Mouse (Mus musculus): Measurements from ENCODE around the gene Arhgap15. TPM values are rescaled to one million over a fixed set of nuclear protein-coding genes. Genes with fewer than 3 reads are reported as not detected.

Gene Arhgap15
- polyA plus RNA-seq, 1 experiment, result 0.71 TPM

DNA sequence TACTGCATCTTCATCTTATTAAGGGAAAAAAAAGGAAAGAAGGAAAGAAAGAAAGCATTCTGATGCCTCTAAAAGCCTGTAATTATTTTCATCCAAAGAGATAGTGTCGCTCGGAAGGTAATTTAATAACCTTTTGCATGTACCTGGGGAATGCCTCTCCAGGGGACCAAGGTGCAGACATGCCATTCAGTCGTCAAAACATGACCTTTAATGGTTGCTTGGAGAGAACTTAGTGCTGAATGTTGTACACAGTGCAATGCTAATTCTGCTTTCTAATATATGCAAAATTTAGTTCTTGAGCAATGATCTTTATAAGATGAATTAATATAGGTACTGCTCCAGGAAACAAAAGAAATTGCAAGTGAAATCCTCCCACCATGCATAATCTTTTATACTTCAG is 239.3 kb downstream of the Arhgap15 start:
- TF ChIP-seq CTCF (IDR thresholded peaks at IDR 0.05; ENCODE audit: borderline replicate concordance, extremely low read depth, insufficient read depth, insufficient read length) (no peak), POLR2A (IDR thresholded peaks at IDR 0.05; ENCODE audit: borderline replicate concordance, extremely low read depth, insufficient read depth, insufficient read length, poor library complexity, severe bottlenecking) (no peak)
- DNase-seq (ENCODE audit: low read depth), result peak; percentile 58

DNA sequence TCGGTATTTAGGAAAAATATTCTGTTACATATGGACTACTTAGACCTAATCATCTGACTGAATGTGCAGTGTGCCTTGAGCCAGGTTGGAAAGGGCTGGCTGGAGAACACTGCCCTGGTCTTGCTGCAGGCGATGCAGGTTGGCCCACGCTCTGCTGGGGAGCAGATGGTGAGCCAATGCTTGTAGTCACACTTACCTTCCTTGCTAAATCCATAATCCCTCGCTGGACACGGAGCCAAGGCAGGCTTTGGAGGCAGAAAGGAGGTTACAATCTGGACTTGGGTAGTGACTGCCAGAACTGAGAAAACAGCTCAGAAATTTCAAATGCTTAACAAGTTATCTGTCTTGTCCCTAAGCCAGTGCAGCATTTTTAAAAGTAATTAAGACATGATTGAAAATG is 241.2 kb downstream of the Arhgap15 start:
- no peak for TF ChIP-seq POLR2A (IDR thresholded peaks at IDR 0.05; ENCODE audit: borderline replicate concordance, extremely low read depth, insufficient read depth, insufficient read length, poor library complexity, severe bottlenecking)
- DNase-seq (ENCODE audit: low read depth), result peak; percentile 94

DNA sequence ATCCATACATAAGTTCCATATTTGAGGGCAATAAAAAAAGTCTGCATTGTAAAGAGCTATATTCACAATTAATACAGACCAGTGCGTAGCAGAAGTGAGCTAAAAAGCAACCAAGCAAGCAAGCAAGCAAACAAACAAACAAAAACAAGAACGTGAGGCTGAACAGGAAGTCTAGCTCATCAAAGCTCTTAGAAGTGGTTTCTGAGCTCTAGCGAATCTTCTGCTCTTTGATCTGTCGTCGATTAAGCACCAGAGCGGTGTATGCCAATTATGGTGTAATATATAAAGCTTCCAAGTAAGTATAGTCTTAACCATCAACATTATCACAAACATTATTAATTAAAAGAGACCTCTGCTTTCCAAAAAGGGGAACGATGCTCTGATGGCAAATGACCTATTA is 243.9 kb downstream of the Arhgap15 start:
- no peak for TF ChIP-seq CTCF (IDR thresholded peaks at IDR 0.05; ENCODE audit: borderline replicate concordance, extremely low read depth, insufficient read depth, insufficient read length)
- no peak for TF ChIP-seq POLR2A (IDR thresholded peaks at IDR 0.05; ENCODE audit: borderline replicate concordance, extremely low read depth, insufficient read depth, insufficient read length, poor library complexity, severe bottlenecking)
- DNase-seq (ENCODE audit: low read depth), result no peak

DNA sequence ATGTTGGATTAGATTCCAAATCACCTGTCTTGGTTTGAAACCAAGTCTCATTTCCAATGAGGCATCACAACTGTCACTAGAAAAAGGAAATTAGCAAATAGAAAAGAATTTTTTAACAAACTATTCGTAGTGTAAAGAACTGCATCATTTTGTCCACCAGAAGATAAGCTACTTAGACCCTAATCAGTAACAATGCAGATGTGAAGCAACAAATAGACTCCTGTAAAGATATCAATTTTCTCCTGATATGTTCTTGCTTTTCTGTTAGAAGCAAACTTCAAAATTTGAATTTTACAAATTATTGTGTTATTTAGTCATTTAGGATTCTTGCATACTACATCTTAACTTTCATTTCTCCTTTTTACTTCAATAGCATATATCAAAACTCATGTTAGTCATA is 253.8 kb downstream of the Arhgap15 start:
- no peak for DNase-seq (ENCODE audit: low read depth)
- TF ChIP-seq POLR2A (IDR thresholded peaks at IDR 0.05; ENCODE audit: borderline replicate concordance, extremely low read depth, insufficient read depth, insufficient read length, poor library complexity, severe bottlenecking) (no peak), CTCF (IDR thresholded peaks at IDR 0.05; ENCODE audit: borderline replicate concordance, extremely low read depth, insufficient read depth, insufficient read length) (no peak)

DNA sequence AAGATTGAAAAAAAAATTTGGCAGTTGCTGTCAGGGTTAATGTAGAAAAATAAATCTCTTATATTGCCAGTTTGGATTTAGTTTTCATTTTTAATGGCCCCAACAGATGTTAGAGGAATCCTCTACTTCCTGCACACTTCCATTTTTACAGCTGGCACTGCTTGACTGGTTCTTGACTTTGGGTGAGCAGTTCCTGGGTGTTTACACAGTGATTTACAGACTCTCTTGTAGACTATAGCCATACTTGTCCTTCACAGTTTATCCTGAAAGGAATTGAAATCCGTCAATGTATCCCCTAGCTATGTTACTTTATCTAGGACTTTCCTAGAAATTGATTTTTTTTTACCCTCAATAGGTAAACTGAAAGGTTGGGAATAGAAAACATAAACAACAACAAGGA is 261.6 kb downstream of the Arhgap15 start:
- no peak for TF ChIP-seq CTCF (IDR thresholded peaks at IDR 0.05; ENCODE audit: borderline replicate concordance, extremely low read depth, insufficient read depth, insufficient read length)
- no peak for TF ChIP-seq POLR2A (IDR thresholded peaks at IDR 0.05; ENCODE audit: borderline replicate concordance, extremely low read depth, insufficient read depth, insufficient read length, poor library complexity, severe bottlenecking)
- DNase-seq (ENCODE audit: low read depth), result no peak

DNA sequence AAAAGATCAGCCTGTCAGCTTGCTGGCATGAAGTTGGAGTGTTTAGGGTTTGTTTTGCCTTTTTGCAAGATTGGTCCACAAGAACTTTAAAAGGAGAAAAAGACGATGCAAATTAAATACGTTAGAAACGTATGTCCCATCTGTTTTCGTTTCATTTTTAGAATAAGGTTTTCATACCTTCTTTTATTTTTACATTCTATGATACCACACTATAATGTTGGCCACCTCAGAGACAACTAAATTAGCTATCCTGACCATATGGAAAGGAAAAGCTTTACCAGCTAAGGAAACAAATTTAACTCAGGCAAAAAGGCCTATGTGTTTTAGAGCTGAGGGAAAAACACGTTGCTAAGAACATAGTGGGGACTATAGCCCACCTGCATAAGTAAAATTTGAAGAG is 264.8 kb downstream of the Arhgap15 start:
- TF ChIP-seq CTCF (IDR thresholded peaks at IDR 0.05; ENCODE audit: borderline replicate concordance, extremely low read depth, insufficient read depth, insufficient read length) (no peak), POLR2A (IDR thresholded peaks at IDR 0.05; ENCODE audit: borderline replicate concordance, extremely low read depth, insufficient read depth, insufficient read length, poor library complexity, severe bottlenecking) (no peak)
- DNase-seq (ENCODE audit: low read depth), result peak; percentile 48

DNA sequence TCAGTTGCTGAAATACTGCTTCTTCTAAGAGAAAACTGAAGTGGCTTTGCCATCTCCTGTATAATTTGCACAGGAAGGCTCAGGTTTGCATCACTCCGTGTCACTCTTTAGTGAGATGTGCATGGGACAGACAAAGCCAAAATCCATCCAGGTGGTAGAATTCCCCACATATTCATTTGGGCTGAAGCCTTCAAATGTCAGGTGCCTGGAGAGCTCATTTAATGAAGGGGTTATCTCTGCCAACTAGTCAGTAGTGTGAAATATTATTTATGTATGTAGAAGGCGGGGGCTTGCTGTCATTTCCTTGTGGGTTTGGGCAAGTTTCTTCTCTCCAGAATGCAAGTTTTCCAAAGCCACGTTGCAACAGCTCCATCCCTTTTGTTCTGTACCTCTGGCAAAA is 268.1 kb downstream of the Arhgap15 start:
- no peak for TF ChIP-seq CTCF (IDR thresholded peaks at IDR 0.05; ENCODE audit: borderline replicate concordance, extremely low read depth, insufficient read depth, insufficient read length)
- TF ChIP-seq POLR2A (IDR thresholded peaks at IDR 0.05; ENCODE audit: borderline replicate concordance, extremely low read depth, insufficient read depth, insufficient read length, poor library complexity, severe bottlenecking), result no peak
- peak; percentile 64 for DNase-seq (ENCODE audit: low read depth)

DNA sequence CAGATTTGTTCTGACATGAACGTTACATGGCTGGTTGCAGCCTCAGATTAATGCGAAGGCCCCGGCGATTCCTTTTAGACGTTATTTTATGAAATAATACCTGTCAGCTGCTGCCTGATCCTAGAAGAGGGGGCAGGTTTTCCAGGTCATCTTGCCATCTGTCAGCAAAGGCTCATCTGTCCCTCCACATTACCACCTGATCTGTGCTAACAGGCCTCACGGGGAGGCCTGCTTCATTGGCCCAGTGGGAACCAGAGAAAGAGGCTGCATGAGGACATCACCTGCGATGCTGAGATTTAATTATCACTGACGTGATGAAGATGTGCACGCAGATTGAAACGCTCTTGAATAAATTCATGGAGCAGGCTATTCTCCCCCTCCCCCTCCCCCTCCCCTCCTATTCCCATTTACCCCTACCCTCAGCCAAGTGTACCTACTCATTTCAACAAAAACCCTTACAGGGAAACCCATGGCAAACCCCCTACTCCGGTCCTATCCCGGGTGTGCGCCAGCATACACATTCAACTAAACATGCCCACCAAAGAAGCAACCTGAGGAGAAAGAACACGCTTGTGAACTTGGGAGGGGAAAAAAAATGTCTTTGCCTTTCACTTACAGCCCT is 268.9 kb downstream of the Arhgap15 start:
- peak; percentile 78 for DNase-seq (ENCODE audit: low read depth)
- TF ChIP-seq CTCF (IDR thresholded peaks at IDR 0.05; ENCODE audit: borderline replicate concordance, extremely low read depth, insufficient read depth, insufficient read length) (no peak), POLR2A (IDR thresholded peaks at IDR 0.05; ENCODE audit: borderline replicate concordance, extremely low read depth, insufficient read depth, insufficient read length, poor library complexity, severe bottlenecking) (no peak)

DNA sequence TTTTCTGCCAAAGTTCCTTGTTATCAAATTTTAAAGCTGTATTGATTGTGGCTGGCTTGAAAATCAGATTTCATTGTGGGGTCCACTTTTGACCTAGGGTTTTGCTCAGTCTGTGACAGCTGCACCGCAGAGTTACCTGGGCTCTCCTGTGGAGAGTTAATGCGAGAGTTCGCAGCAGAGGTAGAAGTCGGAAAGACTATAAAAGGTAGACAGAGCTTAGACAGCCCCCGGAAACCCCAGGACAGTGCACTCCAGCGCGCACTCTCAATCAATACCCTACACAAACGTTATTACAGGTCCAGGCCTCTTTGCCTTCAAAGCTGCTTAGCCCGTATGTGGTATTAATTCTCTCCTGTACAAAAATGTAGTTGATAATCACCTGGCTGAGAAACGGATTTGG is 269.4 kb downstream of the Arhgap15 start:
- no peak for DNase-seq (ENCODE audit: low read depth)
- TF ChIP-seq CTCF (IDR thresholded peaks at IDR 0.05; ENCODE audit: borderline replicate concordance, extremely low read depth, insufficient read depth, insufficient read length) (no peak), POLR2A (IDR thresholded peaks at IDR 0.05; ENCODE audit: borderline replicate concordance, extremely low read depth, insufficient read depth, insufficient read length, poor library complexity, severe bottlenecking) (no peak)

DNA sequence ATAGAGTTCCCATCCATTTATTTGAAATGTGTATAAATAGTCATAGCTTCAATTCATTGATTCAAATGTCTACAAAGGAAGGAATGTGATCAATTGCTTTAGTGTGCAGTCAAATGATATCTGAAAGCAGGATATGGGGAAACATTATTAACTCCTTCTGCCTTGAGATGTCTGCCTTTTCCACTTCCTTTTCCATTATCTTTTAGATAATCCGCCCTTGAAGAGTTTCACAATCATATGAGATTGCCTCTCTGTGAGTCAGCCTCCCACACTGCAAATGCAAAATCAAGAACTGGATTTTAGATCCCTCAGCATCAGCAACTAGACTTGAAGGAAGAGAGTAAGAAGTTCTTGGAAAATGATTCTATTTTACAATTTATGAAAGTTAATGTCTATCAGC is 276.1 kb downstream of the Arhgap15 start:
- DNase-seq (ENCODE audit: low read depth), result no peak
- no peak for TF ChIP-seq CTCF (IDR thresholded peaks at IDR 0.05; ENCODE audit: borderline replicate concordance, extremely low read depth, insufficient read depth, insufficient read length)
- TF ChIP-seq POLR2A (IDR thresholded peaks at IDR 0.05; ENCODE audit: borderline replicate concordance, extremely low read depth, insufficient read depth, insufficient read length, poor library complexity, severe bottlenecking), result no peak

DNA sequence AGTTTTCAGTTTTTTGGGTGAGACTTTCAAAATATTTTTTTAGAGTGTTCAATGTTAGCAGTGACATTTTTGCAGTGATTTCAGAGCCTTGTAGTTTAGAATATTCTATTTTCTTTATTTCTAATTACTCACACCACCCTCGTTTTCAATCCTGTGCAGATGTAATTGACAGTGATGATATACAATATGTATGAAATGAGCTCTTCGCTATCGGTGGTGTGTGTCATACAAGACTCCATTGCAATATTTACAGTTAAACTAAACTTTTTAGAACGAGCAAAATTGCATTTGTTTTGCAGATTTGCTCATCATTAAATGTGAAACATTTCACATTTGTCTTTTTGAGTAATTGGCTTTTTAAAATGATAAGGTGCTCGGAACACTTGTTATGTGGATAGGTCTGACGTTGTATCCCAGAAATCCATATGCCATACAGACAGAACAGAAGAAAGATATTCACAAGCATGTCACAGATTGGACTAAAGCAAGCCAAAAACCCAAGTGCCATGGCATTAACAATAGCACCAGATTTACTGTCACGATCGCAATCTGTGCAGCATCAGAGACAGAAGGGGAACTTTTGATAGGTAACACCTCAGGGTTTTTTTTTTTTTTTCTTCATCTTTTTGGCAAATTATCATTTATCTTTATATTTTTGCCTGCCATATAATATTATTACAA is 280.6 kb downstream of the Arhgap15 start:
- TF ChIP-seq CTCF (IDR thresholded peaks at IDR 0.05; ENCODE audit: borderline replicate concordance, extremely low read depth, insufficient read depth, insufficient read length) (no peak), POLR2A (IDR thresholded peaks at IDR 0.05; ENCODE audit: borderline replicate concordance, extremely low read depth, insufficient read depth, insufficient read length, poor library complexity, severe bottlenecking) (no peak)
- DNase-seq (ENCODE audit: low read depth), result peak; percentile 93

DNA sequence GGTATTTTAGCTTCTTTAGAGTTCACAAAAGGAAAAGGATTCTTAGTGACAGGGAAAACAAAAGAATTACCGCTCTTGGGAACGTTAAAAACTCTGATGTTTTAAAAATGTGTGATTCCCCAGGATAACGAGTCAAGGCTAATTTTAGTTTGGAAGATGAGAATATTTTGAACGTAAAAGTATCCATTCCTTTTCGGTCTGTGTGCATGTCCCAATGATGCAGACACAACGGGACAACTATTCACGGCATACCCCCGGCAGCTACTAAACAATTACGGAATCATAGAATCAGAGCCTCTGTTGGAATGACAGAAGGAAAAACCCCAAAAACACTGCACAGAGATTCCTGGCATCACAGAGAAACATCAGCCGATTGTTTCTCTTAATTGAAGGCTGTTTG is 281.2 kb downstream of the Arhgap15 start:
- no peak for TF ChIP-seq CTCF (IDR thresholded peaks at IDR 0.05; ENCODE audit: borderline replicate concordance, extremely low read depth, insufficient read depth, insufficient read length)
- TF ChIP-seq POLR2A (IDR thresholded peaks at IDR 0.05; ENCODE audit: borderline replicate concordance, extremely low read depth, insufficient read depth, insufficient read length, poor library complexity, severe bottlenecking), result no peak
- no peak for DNase-seq (ENCODE audit: low read depth)
